Mouse (Mus musculus) cerebellum, adult 9-10 months (tissue): Measurements from ENCODE around the gene Carm1.
A peak's percentile ranks its signal among the peaks of the same experiment; 100 is the strongest.

Experiments
- DNase-seq: peaks from one replicate; pipeline ENCODE4 v3.0.0; 2022

Carm1 gene

DNA sequence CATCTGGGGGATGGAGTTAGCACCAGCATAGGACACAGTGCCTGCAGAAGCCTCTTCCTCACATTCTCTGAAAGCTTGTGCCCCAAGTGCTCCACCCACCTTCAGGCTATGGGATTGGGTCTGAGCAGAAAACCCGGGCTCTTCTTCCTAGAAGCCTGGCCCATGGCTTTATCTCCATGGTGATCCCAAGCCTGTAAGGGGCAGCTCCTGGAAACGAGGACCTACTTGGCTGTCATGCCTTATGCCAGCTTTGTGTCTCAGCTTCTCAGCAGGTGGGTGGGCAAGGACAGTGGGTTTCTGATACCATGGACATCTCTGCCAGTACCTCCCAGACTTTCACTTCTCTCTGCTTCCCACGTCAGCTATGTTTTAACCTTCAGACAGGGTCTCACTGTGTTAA lies 31.5 kb downstream of the Carm1 start:
- no peak for DNase-seq

DNA sequence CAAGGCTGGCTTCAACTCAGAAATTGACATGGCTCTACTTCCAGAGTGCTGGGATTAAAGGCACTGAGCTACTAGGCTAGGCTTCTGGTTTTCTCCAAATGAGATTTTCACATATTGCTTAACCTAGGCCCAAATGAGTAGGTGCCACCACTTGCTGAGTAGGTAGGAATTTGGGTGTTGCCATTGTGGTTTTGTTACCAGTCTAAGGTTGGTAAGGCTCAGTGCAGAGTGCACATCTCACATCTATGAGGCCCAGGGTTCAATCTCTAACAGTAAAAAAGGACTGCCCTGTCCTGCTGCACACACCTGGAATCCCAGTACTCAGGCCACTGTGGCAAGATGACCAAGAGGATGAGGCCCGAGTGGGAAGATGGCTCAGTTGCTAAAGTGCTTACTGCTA lies 38.7 kb downstream of the Carm1 start:
- DNase-seq = no peak

DNA sequence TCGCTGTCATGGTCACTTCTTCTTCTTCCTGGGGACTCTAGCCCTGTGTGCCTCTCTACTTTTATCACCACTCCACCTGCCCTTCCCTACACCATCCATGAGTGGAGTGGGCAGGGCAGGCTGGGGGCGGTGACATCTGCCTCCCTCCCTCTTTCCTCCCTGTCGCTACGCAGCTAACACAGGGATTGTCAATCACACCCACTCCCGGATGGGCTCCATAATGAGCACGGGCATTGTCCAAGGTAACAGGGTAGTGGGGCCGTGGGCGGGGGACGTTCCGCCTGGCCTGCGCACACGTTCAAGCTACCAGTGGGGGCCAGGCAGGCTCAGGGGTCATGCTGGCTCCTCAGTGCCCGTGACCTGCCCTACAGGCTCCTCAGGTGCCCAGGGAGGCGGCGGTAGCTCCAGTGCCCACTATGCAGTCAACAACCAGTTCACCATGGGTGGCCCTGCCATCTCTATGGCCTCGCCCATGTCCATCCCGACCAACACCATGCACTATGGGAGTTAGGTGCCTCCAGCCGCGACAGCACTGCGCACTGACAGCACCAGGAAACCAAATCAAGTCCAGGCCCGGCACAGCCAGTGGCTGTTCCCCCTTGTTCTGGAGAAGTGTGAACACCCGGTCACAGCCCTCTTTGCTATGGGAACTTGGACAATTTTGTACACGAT lies 41.1 kb downstream of the Carm1 start:
- DNase-seq = no peak

DNA sequence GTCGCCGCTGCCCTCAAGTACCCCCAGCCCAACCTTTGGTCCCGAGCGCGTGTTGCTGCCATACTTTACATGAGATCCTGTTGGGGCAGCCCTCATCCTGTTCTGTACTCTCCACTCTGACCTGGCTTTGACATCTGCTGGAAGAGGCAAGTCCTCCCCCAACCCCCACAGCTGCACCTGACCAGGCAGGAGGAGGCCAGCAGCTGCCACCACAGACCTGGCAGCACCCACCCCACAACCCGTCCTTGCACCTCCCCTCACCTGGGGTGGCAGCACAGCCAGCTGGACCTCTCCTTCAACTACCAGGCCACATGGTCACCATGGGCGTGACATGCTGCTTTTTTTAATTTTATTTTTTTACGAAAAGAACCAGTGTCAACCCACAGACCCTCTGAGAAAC lies 41.7 kb downstream of the Carm1 start:
- no peak for DNase-seq

DNA sequence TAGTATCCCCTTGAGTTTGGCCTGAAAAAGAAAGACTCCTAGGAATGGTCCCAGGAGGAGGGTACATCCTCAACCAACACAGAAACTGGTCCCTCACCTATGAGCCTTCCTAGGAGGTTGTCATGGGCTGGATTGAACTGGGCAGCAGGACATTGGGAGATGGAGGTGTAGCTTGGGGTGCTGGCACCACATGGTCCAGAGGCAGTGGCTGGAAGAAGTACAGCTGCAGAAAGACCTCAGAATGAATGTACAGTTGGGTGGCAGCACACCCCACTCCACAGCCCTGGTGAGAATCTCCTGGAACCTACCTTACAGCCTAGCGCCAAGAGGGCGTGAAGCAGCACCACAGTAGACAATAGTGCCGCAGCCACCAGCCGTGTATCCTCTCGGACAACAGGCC lies 42.8 kb downstream of the Carm1 start:
- no peak for DNase-seq

DNA sequence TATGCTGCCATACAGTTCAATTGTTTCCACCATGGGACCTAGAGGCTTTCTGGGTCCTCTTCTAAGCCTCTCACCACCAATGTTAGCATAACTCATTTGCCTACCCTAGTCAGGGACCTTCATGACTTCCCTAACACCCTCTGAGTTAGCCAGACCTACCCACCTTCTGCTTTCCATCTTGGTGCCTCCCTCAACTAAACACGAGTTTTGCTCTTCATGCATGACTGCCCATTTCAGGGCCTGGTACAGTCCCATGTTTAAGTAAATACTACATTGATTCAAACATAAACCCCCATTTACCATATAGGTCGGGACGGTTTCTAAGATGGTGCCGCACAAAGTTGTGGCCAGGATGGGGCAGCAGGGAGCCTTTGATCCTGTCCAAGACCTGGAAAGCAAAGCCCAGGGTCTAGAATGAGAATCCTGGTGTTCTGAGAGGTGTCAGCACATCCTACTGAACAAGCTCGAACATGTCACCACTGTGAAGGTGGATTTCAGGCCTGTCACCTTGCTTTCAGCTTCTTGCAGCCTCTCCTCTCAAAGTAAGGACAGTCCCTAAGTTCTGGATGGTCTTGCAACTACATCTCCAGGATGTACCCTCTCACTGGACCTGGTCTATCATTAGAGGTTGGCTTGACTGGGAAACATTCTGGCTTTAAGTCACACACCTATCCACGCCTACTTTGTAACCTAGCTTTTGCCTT lies 44.6 kb downstream of the Carm1 start:
- peak; percentile 34 for DNase-seq

DNA sequence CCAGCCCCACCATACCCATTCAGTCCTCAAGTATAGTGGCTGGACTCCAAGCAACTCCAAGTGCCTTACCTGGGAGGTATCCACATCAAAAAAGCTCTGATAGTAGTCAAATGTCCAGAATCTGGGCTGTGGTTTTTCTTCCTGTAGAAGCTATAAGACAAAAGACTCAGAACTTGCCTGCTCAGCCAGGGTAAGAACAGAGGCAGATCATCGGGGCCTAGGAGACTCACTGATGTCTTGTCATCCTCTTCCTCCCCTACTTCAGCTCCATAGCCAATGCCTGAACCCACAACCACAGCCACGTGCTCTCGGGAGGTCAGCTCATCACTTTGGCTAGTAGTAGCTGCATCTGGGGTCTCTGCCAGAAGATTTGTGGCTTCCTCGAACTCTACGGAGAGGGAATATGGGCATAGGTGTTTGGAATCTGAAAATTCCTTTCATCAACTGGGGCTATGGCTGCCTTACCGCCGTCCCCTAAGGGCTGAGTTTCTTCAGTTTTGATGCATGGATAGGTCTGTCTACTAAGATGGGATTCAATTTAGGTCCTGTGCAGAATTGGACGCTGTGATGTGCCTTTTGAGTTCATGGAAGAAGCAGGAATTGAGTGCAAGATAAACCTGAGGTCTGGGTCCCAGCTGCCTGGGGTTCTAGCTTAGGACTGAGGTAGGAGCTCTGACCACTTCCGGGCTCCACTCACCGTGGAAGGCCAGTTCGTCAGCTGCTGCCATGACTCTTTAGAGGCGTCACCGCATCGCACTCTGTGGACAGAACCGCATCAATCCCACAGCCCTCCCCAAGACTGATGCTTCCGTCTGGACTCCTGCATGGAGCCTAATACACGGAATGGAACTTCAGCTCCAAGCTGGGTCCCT lies 45.4 kb downstream of the Carm1 start:
- peak; percentile 55 for DNase-seq

DNA sequence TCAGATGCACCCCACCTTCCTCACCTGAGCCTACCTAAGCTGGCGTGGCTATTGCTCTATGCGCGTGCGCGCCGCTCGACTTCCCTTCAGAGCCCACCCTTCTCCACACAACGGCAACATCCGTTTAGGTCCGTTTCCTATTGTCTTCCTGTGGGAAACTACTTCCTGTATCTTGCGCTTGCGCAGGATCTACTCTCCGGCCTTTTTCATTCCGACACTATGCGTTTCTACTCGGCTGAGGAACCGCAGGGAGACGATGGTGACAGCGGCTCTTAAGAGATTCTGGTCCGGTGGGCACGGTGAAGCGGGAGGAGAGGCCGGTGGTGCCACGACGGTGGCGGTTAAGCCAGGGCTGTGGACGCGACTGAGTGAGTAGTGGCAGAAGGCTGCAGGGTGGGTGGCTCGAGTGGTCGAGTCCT lies 46.0 kb downstream of the Carm1 start, which contains the start of the genes Timm29 and Yipf2:
Timm29 (plus strand) TSS at position 20 of the 419 bp plus-strand sequence.
Yipf2 (minus strand) TSS at position 126 of the 419 bp plus-strand sequence.
- peak; percentile 98 for DNase-seq

DNA sequence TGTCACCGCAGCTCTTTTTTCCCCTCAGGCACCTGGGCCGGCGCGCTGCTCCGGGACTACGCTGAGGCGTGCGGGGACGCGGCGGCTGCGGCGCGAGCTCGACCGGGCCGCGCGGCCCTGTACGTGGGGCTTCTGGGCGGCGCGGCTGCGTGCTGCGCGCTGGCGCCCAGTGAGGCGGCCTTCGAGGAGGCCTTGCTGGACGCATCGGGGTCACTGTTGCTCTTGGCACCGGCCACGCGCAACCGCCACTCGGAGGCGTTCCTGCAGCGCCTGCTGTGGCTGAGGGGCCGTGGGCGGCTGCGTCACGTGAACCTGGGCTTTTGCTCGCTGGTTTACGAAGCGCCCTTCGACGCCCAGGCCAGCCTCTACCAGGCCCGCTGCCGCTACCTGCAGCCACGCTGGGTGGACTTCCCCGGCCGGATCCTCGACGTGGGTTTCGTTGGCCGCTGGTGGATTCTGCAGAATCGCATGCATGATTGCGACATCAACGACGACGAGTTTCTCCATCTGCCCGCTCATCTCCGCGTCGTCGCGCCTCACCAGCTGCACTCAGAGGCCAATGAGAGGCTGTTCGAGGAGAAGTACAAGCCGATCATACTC lies 46.5 kb downstream of the Carm1 start:
- peak; percentile 46 for DNase-seq

DNA sequence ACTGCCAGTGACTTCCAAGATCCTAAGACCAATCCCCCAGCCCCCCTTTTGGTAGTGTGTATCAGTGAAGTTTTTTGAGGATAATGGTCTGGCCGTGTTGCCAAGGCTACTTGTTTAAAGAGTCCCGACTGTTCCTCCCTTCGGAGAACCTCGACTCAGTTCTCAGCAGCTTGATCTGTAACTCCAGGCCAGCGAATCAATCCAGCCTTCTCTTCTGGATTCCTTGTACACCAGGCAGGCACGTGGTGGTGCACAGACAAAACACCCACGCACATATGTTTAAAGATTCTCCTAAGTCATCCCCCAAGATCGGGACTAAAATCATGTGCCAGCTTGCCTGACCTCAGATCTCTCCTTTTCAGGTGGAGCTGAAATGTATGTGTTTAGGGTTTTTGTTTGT lies 47.7 kb downstream of the Carm1 start:
- DNase-seq = peak; percentile 31

DNA sequence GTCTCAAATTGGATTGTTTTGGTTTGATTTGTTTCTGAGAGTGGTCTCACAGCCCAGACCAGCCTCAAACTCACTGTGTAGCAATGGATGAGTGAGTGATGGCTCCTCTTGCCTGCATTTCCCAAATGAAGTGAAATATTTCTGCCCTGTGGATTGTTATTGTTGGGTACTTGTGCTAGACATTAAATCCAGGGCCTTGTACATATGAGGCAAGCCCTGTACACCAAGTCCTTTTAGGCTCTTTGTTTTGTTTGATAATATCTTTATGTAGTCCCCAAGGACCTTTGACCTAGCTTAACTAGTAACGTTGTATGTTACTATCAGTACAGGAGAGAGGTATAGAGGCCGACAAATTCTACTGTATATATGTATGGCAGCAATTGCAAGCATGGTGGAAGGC lies 48.1 kb downstream of the Carm1 start:
- DNase-seq = no peak

DNA sequence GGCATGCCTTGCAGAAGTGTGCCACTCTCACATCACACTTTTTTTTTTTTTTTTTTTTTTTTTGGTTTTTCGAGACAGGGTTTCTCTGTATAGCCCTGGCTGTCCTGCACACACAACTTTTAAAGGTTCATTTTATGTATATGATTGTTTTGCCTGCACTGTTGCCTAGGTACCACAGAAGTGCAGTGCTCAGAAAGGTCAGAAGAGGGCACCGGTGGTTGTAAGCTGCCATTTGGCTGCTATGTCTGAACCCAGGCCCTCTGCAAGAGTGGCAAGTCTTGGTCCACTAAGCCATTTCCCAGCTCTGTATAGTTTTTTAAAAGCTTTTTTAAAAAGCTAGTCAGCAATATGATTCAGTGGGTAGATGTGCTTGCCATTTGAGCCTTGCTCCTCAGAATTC lies 51.5 kb downstream of the Carm1 start:
- no peak for DNase-seq

DNA sequence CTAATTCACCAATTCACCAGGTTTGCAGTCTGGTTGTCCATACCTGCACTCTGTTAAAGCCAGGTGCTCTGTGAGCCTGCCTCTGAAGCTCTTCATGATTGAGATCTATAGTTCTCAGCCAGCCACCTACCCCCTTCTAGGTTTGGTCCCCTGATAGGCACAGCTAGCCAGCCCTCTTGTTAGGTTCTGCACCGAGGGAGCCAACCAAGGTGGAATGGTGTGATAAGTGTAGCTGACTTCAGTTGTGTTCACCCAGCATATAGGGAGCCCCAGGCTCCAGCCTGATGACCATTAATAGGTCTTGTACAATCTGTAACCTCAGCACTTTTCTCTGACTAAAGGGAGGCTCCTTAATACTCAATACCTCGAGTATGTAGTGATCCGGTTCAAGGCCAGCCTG lies 53.5 kb downstream of the Carm1 start:
- no peak for DNase-seq

DNA sequence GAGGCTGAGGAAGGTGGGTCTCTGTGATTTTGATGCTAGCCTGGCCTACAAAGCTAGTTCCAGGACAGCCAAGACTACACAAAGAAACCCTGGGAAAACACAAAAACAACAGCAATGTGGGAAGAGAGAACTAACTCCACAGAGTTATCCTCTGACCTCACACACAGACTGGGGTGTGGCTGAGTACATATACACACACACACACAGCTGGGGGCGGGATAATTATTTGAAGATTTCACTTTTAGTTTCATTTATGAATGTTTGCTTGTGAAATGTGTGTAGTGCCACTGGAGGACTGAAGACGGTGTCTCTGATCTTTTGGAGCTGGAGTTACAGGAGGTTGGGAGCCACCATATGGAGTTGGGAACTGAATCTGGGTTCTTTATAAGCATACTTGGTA lies 54.4 kb downstream of the Carm1 start:
- DNase-seq = no peak

DNA sequence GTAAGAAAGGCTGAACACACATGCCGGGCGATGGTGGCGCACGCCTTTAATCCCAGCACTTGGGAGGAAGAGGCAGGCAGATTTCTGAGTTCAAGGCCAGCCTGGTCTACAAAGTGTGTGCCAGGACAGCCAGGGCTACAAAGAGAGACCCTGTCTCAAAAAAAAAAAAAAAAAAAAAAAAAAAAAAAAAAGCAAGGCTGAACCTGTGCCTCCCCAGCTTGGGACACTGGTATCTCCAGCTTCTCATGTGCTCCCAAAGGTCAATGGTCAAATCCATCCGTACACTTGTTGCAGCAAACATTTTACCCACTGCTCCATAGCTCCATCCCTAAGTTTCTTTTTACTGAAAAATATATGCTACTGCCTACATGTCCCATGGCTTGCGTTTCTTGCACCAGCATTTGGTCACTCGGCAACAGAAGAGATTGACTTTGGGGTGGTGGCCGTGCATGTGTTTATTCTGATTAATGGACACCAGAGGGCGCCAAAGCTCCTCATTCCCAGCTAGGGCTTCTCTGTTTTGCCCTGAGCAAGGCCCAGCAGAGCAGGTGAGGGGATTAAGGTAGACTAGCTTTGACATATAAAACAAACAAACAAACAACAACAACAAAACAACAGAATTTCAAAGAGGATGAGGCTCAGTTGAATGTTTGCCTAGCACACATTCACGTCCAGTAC lies 55.2 kb downstream of the Carm1 start:
- peak; percentile 87 for DNase-seq

DNA sequence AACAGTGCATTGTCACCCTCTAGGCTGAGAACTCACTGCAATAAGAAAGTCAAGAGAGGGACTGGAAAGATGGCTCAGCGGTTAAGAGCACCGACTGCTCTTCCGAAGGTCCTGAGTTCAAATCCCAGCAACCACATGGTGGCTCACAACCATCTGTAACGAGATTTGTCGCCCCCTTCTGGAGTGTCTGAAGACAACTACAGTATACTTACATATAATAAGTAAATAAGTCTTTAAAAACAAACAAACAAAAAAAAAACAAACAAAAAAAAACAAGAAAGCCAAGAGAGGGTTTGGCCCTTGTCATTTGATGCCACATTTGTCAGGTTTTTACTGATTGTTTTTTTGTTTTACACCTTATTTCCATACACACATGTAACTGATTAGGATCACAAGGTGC lies 57.4 kb downstream of the Carm1 start:
- no peak for DNase-seq

DNA sequence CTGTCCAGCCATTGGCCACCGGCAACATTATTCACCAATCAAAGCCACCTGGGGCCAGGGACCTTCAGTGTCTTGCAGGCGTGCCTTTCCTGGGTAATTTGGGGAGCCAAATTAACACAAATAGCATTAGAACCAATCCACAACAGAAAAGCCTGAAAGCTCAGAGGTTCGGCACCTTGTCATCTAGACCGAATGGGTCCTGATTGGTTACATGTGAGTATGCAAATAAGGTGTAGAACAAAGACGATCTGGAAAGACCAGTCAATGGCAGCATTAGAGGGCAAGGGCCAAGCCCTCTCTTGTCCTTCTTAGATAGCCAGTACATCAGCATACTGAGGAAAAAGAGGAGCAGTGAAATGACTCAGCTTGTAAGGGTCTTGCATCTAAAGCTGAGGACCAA lies 59.2 kb downstream of the Carm1 start:
- DNase-seq = no peak

DNA sequence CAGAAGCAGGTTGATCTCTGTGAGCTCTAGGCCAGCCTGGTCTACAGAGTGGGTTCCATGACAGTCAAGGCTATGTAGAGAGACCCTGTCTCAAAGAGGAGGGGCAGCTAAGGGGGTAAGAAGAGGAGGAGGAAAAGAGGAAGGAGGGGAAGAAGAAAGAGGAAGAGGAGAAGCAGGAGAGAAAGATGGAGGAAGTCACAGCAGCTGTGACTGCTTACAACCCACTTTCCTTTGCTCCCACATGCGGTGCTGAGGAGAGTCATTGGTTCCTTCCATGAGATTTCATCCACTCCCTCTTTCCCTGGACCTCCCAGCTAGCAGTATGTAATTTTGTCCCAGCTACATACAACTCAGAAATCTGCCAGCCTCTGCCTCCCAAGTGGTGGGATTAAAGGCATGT lies 60.0 kb downstream of the Carm1 start:
- DNase-seq = no peak

DNA sequence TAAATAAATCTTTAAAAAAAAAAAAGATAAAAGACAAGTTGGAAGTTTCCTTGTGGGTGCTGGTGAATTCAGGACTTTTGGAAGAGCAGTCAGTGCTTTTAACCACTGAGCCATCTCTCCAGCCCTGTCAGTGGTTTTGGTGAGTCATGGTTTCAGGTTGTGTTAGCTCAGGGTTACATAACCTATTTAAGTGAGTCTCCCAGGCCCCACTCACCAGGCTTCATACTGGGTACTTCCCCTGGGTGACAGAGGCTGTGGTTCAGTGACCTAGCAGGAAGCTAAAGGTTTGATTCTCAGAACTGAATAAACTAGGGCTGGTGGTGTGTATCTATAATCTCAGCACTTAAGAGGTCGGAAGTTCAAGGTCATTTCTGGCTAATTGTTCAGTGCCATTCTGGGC lies 63.2 kb downstream of the Carm1 start:
- DNase-seq = no peak

DNA sequence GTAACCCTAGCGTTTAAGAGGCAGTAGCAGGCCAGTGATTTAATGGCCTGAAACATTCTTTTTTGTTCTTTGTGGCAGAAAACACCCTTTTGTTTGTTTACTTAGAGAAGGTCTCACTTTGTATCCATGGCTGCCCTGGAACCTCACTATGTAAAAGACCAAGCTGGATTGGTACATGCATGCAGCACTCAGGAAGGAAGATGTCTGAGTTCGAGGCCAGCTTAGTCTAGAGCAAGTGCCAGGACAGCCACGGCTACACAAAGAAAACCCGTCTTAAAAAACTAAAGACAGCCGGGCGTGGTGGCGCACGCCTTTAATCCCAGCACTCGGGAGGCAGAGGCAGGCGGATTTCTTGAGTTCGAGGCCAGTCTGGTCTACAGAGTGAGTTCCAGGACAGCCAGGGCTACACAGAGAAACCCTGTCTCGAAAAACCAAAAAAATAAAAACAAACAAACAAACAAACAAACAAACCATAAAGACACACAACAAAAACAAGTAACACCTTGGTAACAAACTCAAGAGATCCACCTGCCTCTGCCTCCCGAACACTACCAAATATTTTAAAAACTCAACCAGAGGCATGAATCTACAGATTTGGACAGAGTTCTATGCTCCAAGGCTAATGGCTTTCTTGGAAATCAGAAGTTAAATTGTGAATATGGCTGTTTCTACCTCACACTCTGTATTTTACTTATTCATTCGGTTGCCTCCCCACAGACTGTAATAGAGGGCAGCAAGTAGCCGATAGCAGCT lies 68.3 kb downstream of the Carm1 start:
- DNase-seq = no peak

DNA sequence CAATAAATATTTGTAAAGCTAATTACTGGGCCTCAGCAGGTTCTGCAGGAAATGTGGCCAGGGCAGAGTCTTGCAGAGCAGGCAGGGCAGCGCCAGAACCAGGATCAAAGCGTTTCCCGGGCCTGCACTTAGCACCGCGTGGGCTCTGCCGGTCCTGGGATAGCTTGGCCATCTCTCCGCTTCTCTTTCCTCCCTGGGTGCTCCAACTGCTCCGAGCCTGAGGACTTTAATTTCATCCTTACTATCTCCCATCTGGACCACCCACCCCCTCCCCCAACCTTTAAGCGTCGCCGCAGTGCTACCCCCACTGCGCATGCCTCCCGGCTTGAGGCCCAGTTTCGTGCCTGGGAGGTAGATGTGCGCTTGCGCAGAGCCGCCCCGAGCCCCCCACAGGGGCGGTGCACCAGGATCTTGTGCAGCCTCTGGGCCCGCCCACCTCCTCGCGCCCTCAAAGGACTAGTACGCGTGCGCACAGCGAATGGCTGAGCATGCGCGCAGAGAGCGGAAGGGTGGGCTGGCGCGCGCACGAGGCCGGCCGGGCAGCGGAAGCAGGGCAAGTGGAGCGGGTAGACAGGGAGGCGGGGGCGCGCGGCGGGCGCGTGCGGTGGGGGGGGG lies 69.0 kb downstream of the Carm1 start, which contains the start of gene Smarca4:
Smarca4 (plus strand) TSS at position 553 of the 615 bp plus-strand sequence.
- DNase-seq = peak; percentile 100
